Mouse (Mus musculus): ENCODE data around the gene Izumo2. TPM values are rescaled to one million over a fixed set of nuclear protein-coding genes. Genes with fewer than 3 reads are reported as not detected.

Izumo2 gene
- polyA plus RNA-seq, 1 experiment from 2014 or later, result not detected

DNA sequence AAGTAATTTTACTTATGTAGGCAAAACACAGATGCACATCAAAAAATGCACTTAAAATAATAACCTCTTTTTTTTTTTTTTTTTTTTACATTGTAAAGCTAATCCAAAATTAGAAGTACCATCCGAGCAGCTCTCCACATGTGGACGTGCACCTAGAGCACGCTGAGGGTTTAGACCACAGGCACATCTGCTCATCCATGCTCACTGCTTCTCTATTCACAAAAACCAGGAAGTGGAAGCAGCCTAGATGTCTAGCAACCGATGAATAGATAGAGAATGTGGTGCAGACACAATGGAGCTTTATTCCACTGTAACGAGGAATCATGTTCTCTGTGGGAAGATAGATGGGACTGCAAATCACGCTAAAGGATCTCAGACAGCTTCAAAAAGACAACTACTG is 33.4 kb upstream of the Izumo2 start:
- 71% methylated on average over 6 of the region's 6 CpGs for WGBS
- no peak overlapping the region for H3K4me3 ChIP-seq (replicated peaks)
- no peak overlapping the region for H3K9ac ChIP-seq (replicated peaks)
- no peaks in the 10 kb centered on the region for H3K36me3 ChIP-seq
- peaks cover 4% of the 10 kb centered on the region; the same call in 1 of the 2 replicates for H3K9me3 ChIP-seq
- H3K27me3 ChIP-seq, result peaks cover 11% of the 10 kb centered on the region
- peaks cover 14% of the 10 kb centered on the region for H3K4me1 ChIP-seq (replicated peaks)
- H3K4me2 ChIP-seq (replicated peaks), result no peak overlapping the region
- H3K27ac ChIP-seq, result no peak overlapping the region
- ATAC-seq, result no peak

DNA sequence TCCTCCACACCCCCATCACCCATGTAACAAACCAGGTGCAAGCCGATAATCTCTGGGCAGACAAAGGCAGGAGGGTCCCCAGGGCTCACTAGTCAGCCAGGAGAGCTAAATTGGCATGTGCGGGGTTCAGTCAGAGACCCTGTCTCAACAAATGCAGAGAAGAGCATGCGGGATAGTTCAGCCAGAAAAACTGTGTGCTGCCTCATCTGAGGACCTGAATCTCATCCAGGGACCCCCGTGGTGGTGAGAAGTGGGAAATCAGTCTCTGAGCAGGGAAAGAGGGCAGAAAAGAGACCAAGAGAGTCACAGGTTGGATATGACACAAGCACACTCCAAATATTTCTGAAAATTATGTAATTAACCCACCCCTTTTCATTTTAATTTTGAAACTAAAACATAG is 32.4 kb upstream of the Izumo2 start:
- Histone ChIP-seq H3K9me3 (peaks cover 4% of the 10 kb centered on the region), H3K27ac (no peak overlapping the region), H3K9ac (replicated peaks) (no peak overlapping the region), H3K4me3 (replicated peaks) (no peak overlapping the region), H3K36me3 (no peaks in the 10 kb centered on the region), H3K4me2 (replicated peaks) (no peak overlapping the region), H3K4me1 (replicated peaks) (peaks cover 6% of the 10 kb centered on the region), H3K27me3 (0 out of 2 replicates have a peak, but pooled peaks cover 3% of the 10 kb centered on the region)
- 51% methylated on average over 4 of the region's 4 CpGs for WGBS
- ATAC-seq, result no peak

DNA sequence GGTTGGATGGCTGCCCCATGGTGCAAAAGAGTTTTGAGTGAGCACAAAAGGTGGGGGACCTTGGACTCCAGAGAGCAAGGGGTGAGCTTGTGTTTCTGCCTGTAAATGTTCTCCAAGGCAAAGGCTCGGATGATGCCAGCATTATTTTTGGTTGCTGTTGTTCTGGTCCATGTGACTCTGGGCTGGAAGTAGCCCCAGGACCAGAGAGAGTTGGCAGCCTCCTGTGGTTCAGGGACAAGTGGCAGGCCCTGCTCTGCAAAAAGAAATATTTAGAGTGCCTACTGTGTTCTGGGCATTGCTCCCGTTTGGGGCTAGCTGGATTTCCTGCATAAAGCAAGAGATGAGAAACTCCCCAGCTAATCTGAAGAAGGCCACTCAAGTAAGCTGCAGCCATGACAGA is 31.9 kb upstream of the Izumo2 start:
- Histone ChIP-seq H3K27ac (no peak overlapping the region), H3K4me1 (replicated peaks) (peaks cover under 1% of the 10 kb centered on the region; the same call in 1 of the 2 replicates), H3K9me3 (peaks cover 4% of the 10 kb centered on the region), H3K27me3 (no peaks in the 10 kb centered on the region), H3K9ac (replicated peaks) (no peak overlapping the region), H3K36me3 (no peaks in the 10 kb centered on the region), H3K4me3 (replicated peaks) (no peak overlapping the region), H3K4me2 (replicated peaks) (no peak overlapping the region)
- ATAC-seq, result no peak
- WGBS, result 68% methylated on average over 2 of the region's 2 CpGs

GRCm38 (mm10) chr7:44683656-44684055 is 24.9 kb upstream of the Izumo2 start:
- Histone ChIP-seq H3K4me1 (replicated peaks) (peaks cover 5% of the 10 kb centered on the region; the same call in 1 of the 2 replicates), H3K27me3 (no peaks in the 10 kb centered on the region), H3K9ac (replicated peaks) (no peak overlapping the region), H3K4me3 (replicated peaks) (no peak overlapping the region), H3K9me3 (no peaks in the 10 kb centered on the region; the same call in 1 of the 2 replicates), H3K27ac (no peak overlapping the region), H3K36me3 (no peaks in the 10 kb centered on the region), H3K4me2 (replicated peaks) (no peak overlapping the region)
- 87% methylated on average over 8 of the region's 8 CpGs for WGBS
- ATAC-seq, result no peak

GRCm38 (mm10) chr7:44685531-44686402 is 22.8 kb upstream of the Izumo2 start:
- WGBS, result 57% methylated on average over 17 of the region's 17 CpGs
- Histone ChIP-seq H3K4me1 (replicated peaks) (peaks cover 5% of the 10 kb centered on the region; the same call in 1 of the 2 replicates), H3K4me3 (replicated peaks) (no peak overlapping the region), H3K4me2 (replicated peaks) (no peak overlapping the region), H3K9ac (replicated peaks) (no peak overlapping the region), H3K36me3 (no peaks in the 10 kb centered on the region), H3K9me3 (no peaks in the 10 kb centered on the region), H3K27me3 (no peaks in the 10 kb centered on the region), H3K27ac (no peak overlapping the region; the same call in 1 of the 2 replicates)
- peak; percentile 80 for ATAC-seq

DNA sequence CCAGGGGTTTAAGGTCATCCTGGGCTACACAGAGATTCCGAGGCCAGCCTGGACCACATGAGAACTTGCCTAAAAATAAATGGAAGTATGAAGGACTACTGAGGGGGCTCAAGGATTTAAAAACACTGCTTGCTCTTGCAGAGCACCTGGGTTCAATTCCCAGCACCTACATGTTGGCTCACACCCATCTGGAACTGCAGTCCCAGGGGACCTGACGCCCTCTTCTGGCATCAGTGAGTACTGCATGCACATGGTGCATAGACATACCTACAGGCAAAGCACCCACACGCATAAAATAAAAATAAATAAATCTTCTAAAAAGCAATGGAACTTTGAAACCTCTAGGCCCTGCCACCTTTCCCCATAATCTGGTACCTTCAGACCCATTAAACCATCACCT is 19.7 kb upstream of the Izumo2 start:
- WGBS, result 71% methylated on average over 3 of the region's 3 CpGs
- Histone ChIP-seq H3K4me1 (replicated peaks) (peaks cover 5% of the 10 kb centered on the region; the same call in 1 of the 2 replicates), H3K4me3 (replicated peaks) (no peak overlapping the region), H3K27ac (no peak overlapping the region), H3K9ac (replicated peaks) (no peak overlapping the region), H3K4me2 (replicated peaks) (no peak overlapping the region), H3K9me3 (no peaks in the 10 kb centered on the region), H3K27me3 (no peaks in the 10 kb centered on the region), H3K36me3 (no peaks in the 10 kb centered on the region)
- ATAC-seq, result no peak

DNA sequence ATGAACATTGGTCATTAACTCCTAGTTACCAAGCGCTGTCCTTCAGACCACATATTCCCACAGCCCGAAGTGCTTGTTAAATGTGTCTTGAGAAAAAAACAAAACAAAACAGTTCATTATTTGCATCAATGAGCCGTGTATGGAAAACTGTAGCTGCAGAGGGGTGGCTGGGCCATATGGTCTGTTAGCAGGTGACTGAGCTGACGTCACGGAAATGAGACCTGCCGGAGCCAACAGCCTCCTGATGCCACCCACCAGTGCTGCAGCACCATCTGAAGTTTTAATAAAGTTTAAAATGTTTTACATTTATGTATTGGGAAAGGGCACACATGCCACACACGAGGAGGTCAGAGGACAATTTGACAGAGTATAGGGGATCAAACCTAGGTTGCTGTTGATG is 19.2 kb upstream of the Izumo2 start:
- H3K9me3 ChIP-seq, result no peaks in the 10 kb centered on the region
- no peaks in the 10 kb centered on the region for H3K27me3 ChIP-seq
- H3K36me3 ChIP-seq, result no peaks in the 10 kb centered on the region
- H3K9ac ChIP-seq (replicated peaks), result no peak overlapping the region
- WGBS, result 91% methylated on average over 7 of the region's 7 CpGs
- ATAC-seq, result no peak
- H3K4me3 ChIP-seq (replicated peaks), result no peak overlapping the region
- peaks cover 5% of the 10 kb centered on the region; the same call in 1 of the 2 replicates for H3K4me1 ChIP-seq (replicated peaks)
- H3K27ac ChIP-seq, result no peak overlapping the region
- no peak overlapping the region for H3K4me2 ChIP-seq (replicated peaks)

DNA sequence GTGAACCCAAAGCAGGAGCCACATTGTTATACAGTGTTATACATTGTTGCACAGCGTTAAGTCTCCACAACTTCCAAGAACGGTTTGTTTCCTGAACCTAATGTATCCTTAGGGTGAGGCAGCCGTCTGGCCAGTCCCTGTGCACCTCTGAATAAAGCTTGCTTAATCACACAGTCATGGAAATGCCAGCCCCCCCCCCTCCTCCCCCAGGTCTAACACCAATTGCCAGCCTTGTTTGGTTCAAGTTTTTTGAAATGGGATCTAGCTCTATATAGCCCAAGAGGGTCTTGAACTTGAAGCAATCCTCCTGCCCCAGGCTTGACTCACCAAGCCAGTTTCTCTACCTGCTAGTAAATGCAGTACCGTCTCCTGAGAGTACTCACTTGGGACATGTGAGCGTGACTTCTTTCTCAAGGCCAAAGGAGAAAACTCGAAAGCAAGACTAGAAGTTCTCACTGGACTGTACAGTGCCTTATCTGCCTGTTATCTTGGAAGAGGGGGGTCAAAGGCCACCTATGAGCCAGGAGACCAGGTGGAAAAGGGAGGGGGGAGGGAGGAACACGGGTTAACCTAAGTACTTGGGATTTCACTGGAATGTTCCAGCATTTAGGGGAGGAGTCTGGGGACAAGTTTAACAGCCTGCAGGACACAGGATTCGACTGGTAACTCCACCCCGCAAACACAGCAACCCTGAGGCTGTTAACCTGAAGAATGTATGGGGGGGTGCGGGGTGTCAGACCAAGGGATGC is 14.9 kb upstream of the Izumo2 start:
- Histone ChIP-seq H3K4me2 (replicated peaks) (no peak overlapping the region), H3K36me3 (no peaks in the 10 kb centered on the region), H3K27ac (no peak overlapping the region), H3K9me3 (no peaks in the 10 kb centered on the region), H3K27me3 (no peaks in the 10 kb centered on the region), H3K4me3 (replicated peaks) (no peak overlapping the region), H3K9ac (replicated peaks) (no peak overlapping the region), H3K4me1 (replicated peaks) (peaks cover 6% of the 10 kb centered on the region)
- ATAC-seq, result no peak
- WGBS, result 83% methylated on average over 10 of the region's 10 CpGs

DNA sequence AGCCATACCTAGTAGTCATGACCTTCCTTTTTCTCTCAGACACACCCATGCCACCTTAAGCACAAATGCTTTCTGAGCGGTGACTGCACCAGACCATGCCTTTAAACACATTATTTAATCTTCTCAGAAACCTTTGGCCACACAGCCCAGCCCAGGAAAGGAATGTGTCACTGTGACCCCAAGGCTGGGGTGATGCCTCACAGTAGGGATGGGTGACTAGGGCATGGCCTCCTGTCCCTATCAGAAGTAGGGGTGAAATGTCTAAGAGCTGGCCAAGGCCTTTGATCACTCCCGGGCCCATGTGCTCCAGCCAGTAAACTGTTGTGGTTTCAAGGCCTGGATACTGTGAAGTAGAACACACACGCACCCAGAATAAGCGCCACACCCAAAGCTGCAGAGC is 13.3 kb upstream of the Izumo2 start:
- H3K36me3 ChIP-seq, result no peaks in the 10 kb centered on the region
- WGBS, result 92% methylated on average over 4 of the region's 4 CpGs
- no peak for ATAC-seq
- H3K27me3 ChIP-seq, result no peaks in the 10 kb centered on the region
- peaks cover 6% of the 10 kb centered on the region for H3K4me1 ChIP-seq (replicated peaks)
- no peak overlapping the region for H3K9ac ChIP-seq (replicated peaks)
- H3K27ac ChIP-seq, result no peak overlapping the region
- H3K4me2 ChIP-seq (replicated peaks), result no peak overlapping the region
- no peak overlapping the region for H3K4me3 ChIP-seq (replicated peaks)
- no peaks in the 10 kb centered on the region for H3K9me3 ChIP-seq

DNA sequence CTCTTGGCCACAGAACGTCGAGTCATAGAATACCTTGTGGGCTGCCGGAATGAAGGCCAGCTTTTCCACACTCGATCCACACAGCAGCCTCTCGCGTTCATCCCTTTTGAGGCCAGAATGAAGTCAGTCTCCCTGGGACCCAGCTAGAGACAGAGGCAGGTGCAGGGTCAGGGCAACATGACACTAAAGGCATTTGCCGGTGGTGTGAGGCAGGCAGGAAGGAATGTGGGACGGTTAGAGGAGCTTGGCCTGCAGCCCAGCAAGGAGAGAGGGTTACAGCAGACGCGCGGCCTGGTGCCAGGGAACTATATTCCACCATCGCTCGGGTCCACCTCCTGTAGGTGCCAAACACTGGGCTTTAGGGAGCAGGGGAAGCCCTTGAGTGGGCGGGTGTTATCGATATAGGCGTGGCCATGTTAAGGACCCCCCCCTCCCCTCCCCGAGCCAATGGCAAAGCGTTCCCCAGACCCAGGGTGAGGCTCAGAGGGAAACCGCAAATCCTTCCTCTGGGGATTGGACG is 11.3 kb upstream of the Izumo2 start:
- no peaks in the 10 kb centered on the region for H3K27me3 ChIP-seq
- H3K9me3 ChIP-seq, result no peaks in the 10 kb centered on the region
- no peaks in the 10 kb centered on the region for H3K36me3 ChIP-seq
- H3K4me3 ChIP-seq (replicated peaks), result no peak overlapping the region
- ATAC-seq, result no peak
- H3K27ac ChIP-seq, result no peak overlapping the region
- peaks cover 6% of the 10 kb centered on the region for H3K4me1 ChIP-seq (replicated peaks)
- 0 out of 2 replicates have a peak overlapping the region, but pooled peaks have one; percentile 2 for H3K9ac ChIP-seq (replicated peaks)
- no peak overlapping the region for H3K4me2 ChIP-seq (replicated peaks)
- WGBS, result 15% methylated on average over 20 of the region's 20 CpGs

- Histone ChIP-seq H3K4me1 (replicated peaks) (peaks cover 6% of the 10 kb centered on the region), H3K9me3 (no peaks in the 10 kb centered on the region), H3K27me3 (no peaks in the 10 kb centered on the region), H3K36me3 (no peaks in the 10 kb centered on the region), H3K9ac (replicated peaks) (no peak overlapping the region), H3K27ac (no peak overlapping the region), H3K4me2 (replicated peaks) (no peak overlapping the region), H3K4me3 (replicated peaks) (no peak overlapping the region)
- 66% methylated on average over 7 of the region's 7 CpGs for WGBS
- ATAC-seq, result no peak
These were observed 10.6 kb upstream of the Izumo2 start for GRCm38 (mm10) chr7:44697980-44698379.

DNA sequence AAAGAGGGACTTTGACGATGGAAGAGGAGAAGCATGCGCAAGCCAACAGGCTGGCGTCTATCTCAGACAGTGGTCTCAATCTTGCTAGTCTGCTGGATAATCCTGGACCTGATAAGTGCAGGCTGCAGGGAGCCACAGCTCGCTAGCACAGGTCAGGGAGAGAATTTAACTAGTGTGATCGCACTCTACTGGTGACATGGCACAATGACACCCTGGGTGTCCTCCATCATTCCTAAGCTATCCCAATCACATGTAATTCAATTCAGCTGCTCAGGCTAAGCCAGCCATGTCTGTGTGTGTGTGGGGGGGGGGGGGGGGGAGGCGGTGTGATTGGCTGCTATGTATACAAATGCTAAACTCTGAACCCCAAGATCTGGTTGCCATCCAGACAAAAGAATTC is 6.6 kb upstream of the Izumo2 start:
- H3K9ac ChIP-seq (replicated peaks), result no peak overlapping the region
- no peaks in the 10 kb centered on the region for H3K27me3 ChIP-seq
- H3K4me2 ChIP-seq (replicated peaks), result no peak overlapping the region
- H3K27ac ChIP-seq, result no peak overlapping the region
- peak; percentile 77 for ATAC-seq
- peaks cover 5% of the 10 kb centered on the region; the same call in 1 of the 2 replicates for H3K9me3 ChIP-seq
- H3K4me3 ChIP-seq (replicated peaks), result no peak overlapping the region
- 8% methylated on average over 6 of the region's 6 CpGs for WGBS
- peaks cover 6% of the 10 kb centered on the region for H3K4me1 ChIP-seq (replicated peaks)
- no peaks in the 10 kb centered on the region for H3K36me3 ChIP-seq

Data from midbrain, embryonic 13.5 days (tissue).